In the genomic region with DNA sequence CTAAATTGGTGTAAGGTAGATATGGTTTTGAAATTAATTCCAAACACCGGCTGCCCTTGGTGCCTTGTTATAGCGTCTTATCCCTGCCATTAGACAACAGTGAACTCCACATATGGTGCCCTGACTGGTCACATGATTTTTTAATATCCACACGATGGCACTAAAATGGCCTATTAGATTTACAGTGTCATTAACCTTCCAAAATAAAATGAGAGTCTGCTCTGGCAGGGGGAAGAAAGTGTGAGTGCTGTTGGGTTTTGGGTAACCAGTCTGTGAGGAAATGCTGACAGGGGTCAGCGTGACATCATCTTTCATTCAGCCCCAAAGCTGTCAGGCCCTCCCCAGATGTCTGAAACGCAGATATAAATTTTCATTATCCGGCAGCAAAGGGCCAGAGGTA, we compare ENCODE assay signal across 21 mouse cellular contexts.
A peak's percentile ranks its signal among the peaks of the same experiment; 100 is the strongest.
DNase-seq lines count a peak whose midpoint lies in the region; ATAC-seq lines count a peak whose summit lies in the region.
"Had no signal": no experiment of that assay in that cellular context is flagged by ENCODE, and none has a peak within 500 bp of the region (broad histone marks: within the 10 kb centered on the region; RNA-seq: fewer than 3 reads in every experiment).

No protein-coding gene starts in this region.

- ATAC-seq in kidney, embryonic 14.5 days (ENCODE audit: low FRiP score, low TSS enrichment) = peak; percentile 71; the same call in 1 of the 2 replicates
- peak; percentile 73; the same call in 1 of the 2 replicates for ATAC-seq in limb, embryonic 11.5 days (ENCODE audit: insufficient number of reproducible peaks, low FRiP score, low TSS enrichment, low read depth)
- ATAC-seq: activated CD4-positive, CD25-positive, alpha-beta regulatory T cell, adult 4 months; forebrain, embryonic 16.5 days; Patski had no signal

- DNase-seq in kidney, adult 9 months = no peak
- peak; percentile 44 for DNase-seq in embryo, embryonic 11 days
- DNase-seq in limb, embryonic 11.5 days (ENCODE audit: low spot score) = peak; percentile 72
- DNase-seq in spleen, adult 12 weeks (ENCODE audit: low spot score) = no peak
- no peak for DNase-seq in midbrain, embryonic 10.5 days (ENCODE audit: low spot score)
- DNase-seq in right cerebral cortex, postnatal 4 days = no peak
- DNase-seq: adrenal gland, postnatal 14 days; cerebellum, adult 11-12 months; cerebellum, adult 9-11 months; cerebellum, postnatal 36 days; gastrocnemius, adult 2 months; gastrocnemius, postnatal 25 days; heart, postnatal 36 days had no signal

- no peak overlapping the region for H3K4me3 ChIP-seq in kidney, embryonic 14.5 days (ENCODE audit: low read length)
- no peak overlapping the region for H3K4me3 ChIP-seq in limb, embryonic 11.5 days (ENCODE audit: low read depth, low read length)
- no peak overlapping the region for H3K4me3 ChIP-seq in midbrain, embryonic 10.5 days
- H3K4me3 ChIP-seq: embryonic facial prominence, embryonic 13.5 days; forebrain, embryonic 12.5 days; gastrocnemius, adult 2 months; heart, embryonic 13.5 days; hindbrain, embryonic 15.5 days had no signal

- H3K36me3 ChIP-seq in kidney, embryonic 14.5 days (ENCODE audit: control insufficient read depth, insufficient read depth, low read length) = no peaks in the 10 kb centered on the region
- no peaks in the 10 kb centered on the region for H3K36me3 ChIP-seq in limb, embryonic 11.5 days (ENCODE audit: control insufficient read depth, insufficient read depth, low read length)
- H3K36me3 ChIP-seq in midbrain, embryonic 10.5 days = no peaks in the 10 kb centered on the region
- H3K36me3 ChIP-seq: embryonic facial prominence, embryonic 13.5 days; forebrain, embryonic 12.5 days; heart, embryonic 13.5 days; hindbrain, embryonic 15.5 days had no signal

- no peaks in the 10 kb centered on the region for H3K27me3 ChIP-seq in kidney, embryonic 14.5 days (ENCODE audit: control insufficient read depth, insufficient read depth, low read length)
- no peaks in the 10 kb centered on the region for H3K27me3 ChIP-seq in limb, embryonic 11.5 days (ENCODE audit: control insufficient read depth, insufficient read depth, low read length)
- no peaks in the 10 kb centered on the region for H3K27me3 ChIP-seq in midbrain, embryonic 10.5 days (ENCODE audit: low read depth, poor library complexity, severe bottlenecking)
- H3K27me3 ChIP-seq: forebrain, embryonic 12.5 days; heart, embryonic 13.5 days; hindbrain, embryonic 15.5 days had no signal

- no peak overlapping the region for H3K9ac ChIP-seq in kidney, embryonic 14.5 days (ENCODE audit: low read depth, low read length)
- H3K9ac ChIP-seq in limb, embryonic 11.5 days (ENCODE audit: low read length) = no peak overlapping the region
- H3K9ac ChIP-seq: embryonic facial prominence, embryonic 13.5 days; forebrain, embryonic 12.5 days; heart, embryonic 13.5 days; hindbrain, embryonic 15.5 days had no signal

- no peaks in the 10 kb centered on the region for H3K9me3 ChIP-seq in kidney, embryonic 14.5 days (ENCODE audit: control insufficient read depth, low read length)
- no peaks in the 10 kb centered on the region for H3K9me3 ChIP-seq in limb, embryonic 11.5 days (ENCODE audit: control insufficient read depth, low read length)
- H3K9me3 ChIP-seq in midbrain, embryonic 10.5 days (replicated peaks) = no peaks in the 10 kb centered on the region
- H3K9me3 ChIP-seq: embryonic facial prominence, embryonic 13.5 days; forebrain, embryonic 12.5 days; heart, embryonic 13.5 days; hindbrain, embryonic 15.5 days had no signal

- 30% methylated on average over 6 of the region's 6 CpGs for WGBS in kidney, embryonic 14.5 days
- WGBS in limb, embryonic 11.5 days = 16% methylated on average over 6 of the region's 6 CpGs
- 92% methylated on average over 6 of the region's 6 CpGs for WGBS in midbrain, embryonic 10.5 days

- H3K4me2 ChIP-seq in kidney, embryonic 14.5 days (replicated peaks; ENCODE audit: low read depth, low read length) = no peak overlapping the region
- no peak overlapping the region for H3K4me2 ChIP-seq in limb, embryonic 11.5 days (ENCODE audit: low read depth, severe bottlenecking)
- H3K4me2 ChIP-seq: embryonic facial prominence, embryonic 13.5 days; forebrain, embryonic 12.5 days; heart, embryonic 13.5 days; hindbrain, embryonic 15.5 days had no signal

- H3K27ac ChIP-seq in kidney, embryonic 14.5 days (ENCODE audit: low read depth, low read length) = no peak overlapping the region
- H3K27ac ChIP-seq in limb, embryonic 11.5 days (replicated peaks; ENCODE audit: low read depth, low read length) = peak overlapping the region; percentile 64; the same call in 1 of the 2 replicates
- no peak overlapping the region for H3K27ac ChIP-seq in midbrain, embryonic 10.5 days (replicated peaks)
- H3K27ac ChIP-seq: embryonic facial prominence, embryonic 13.5 days; forebrain, embryonic 12.5 days; gastrocnemius, adult 2 months; heart, embryonic 13.5 days; hindbrain, embryonic 15.5 days had no signal

- peaks cover under 1% of the 10 kb centered on the region; the same call in 1 of the 2 replicates for H3K4me1 ChIP-seq in kidney, embryonic 14.5 days (ENCODE audit: control insufficient read depth, insufficient read depth, low read length)
- H3K4me1 ChIP-seq in limb, embryonic 11.5 days (ENCODE audit: control insufficient read depth, insufficient read depth, low read length) = peaks cover 20% of the 10 kb centered on the region
- peaks cover 9% of the 10 kb centered on the region for H3K4me1 ChIP-seq in midbrain, embryonic 10.5 days
- H3K4me1 ChIP-seq: embryonic facial prominence, embryonic 13.5 days; hindbrain, embryonic 15.5 days had no signal

Comparison
In these comparisons a context has a peak if more than half of its experiments do, and no peak if none do; other contexts are left out.
1. DNase-seq: peak in embryo, embryonic 11 days (single experiment) and limb, embryonic 11.5 days (single experiment); none in kidney, adult 9 months (single experiment), spleen, adult 12 weeks (single experiment), midbrain, embryonic 10.5 days (single experiment) and right cerebral cortex, postnatal 4 days (single experiment).